Mouse (Mus musculus) gastrocnemius, adult 18-20 months (tissue): ENCODE results near the gene Tmem169. TPM values are rescaled to one million over a fixed set of nuclear protein-coding genes. Genes with fewer than 3 reads are reported as not detected.

Experiments used
- DNase-seq: peaks from one replicate; pipeline ENCODE4 v3.0.0; 2021; ENCODE audit warnings: low spot score
- total RNA-seq, 2 experiments: library from RNA; stranded (reverse); gene quantifications; 2 replicates each; pipeline ENCODE4 v1.2.3; 2021

Gene Tmem169
- total RNA-seq, 2 experiments from 2014 or later: 0.11 TPM; not detected in 1

- no peak for DNase-seq
Measured at GRCm38 (mm10) chr1:72284539-72284938, 370 bp downstream of the Tmem169 start.

- DNase-seq: no peak
Measured at GRCm38 (mm10) chr1:72286904-72287303, 2.7 kb downstream of the Tmem169 start.

- no peak for DNase-seq
Measured at GRCm38 (mm10) chr1:72287893-72288292, 3.7 kb downstream of the Tmem169 start.

GRCm38 (mm10) chr1:72288527-72289150, 4.5 kb downstream of the Tmem169 start:
- no peak for DNase-seq

- DNase-seq: no peak
Measured at GRCm38 (mm10) chr1:72290896-72291295, 6.7 kb downstream of the Tmem169 start.

- no peak for DNase-seq
Measured at GRCm38 (mm10) chr1:72291421-72291820, 7.3 kb downstream of the Tmem169 start.

- DNase-seq: no peak
Measured at GRCm38 (mm10) chr1:72291925-72292324, 7.8 kb downstream of the Tmem169 start.

GRCm38 (mm10) chr1:72293869-72294663, 9.9 kb downstream of the Tmem169 start:
- DNase-seq: no peak

- peak; percentile 40 for DNase-seq
Measured at GRCm38 (mm10) chr1:72295746-72296145, 11.6 kb downstream of the Tmem169 start.

- DNase-seq: no peak
Measured at GRCm38 (mm10) chr1:72301845-72302244, 17.7 kb downstream of the Tmem169 start.

- no peak for DNase-seq
Measured at GRCm38 (mm10) chr1:72306241-72306640, 22.1 kb downstream of the Tmem169 start.

- DNase-seq: peak; percentile 33
Measured at GRCm38 (mm10) chr1:72306679-72307181, 22.6 kb downstream of the Tmem169 start.

- DNase-seq: peak; percentile 93
Measured at GRCm38 (mm10) chr1:72307317-72307798, 23.2 kb downstream of the Tmem169 start, which contains the start of gene Xrcc5. Gene Xrcc5 (plus strand): TSS chr1:72307421.

- DNase-seq: no peak
Measured at GRCm38 (mm10) chr1:72308919-72309318, 24.8 kb downstream of the Tmem169 start.

- DNase-seq: peak; percentile 17
Measured at GRCm38 (mm10) chr1:72309744-72310424, 25.7 kb downstream of the Tmem169 start.

- DNase-seq: no peak
Measured at GRCm38 (mm10) chr1:72312701-72313398, 28.7 kb downstream of the Tmem169 start.

- DNase-seq: no peak
Measured at GRCm38 (mm10) chr1:72313399-72314039, 29.4 kb downstream of the Tmem169 start.

- DNase-seq: no peak
Measured at GRCm38 (mm10) chr1:72315447-72315846, 31.3 kb downstream of the Tmem169 start.

- no peak for DNase-seq
Measured at GRCm38 (mm10) chr1:72316409-72316808, 32.2 kb downstream of the Tmem169 start.

- DNase-seq: no peak
Measured at GRCm38 (mm10) chr1:72316901-72317300, 32.7 kb downstream of the Tmem169 start.

GRCm38 (mm10) chr1:72320759-72321158, 36.6 kb downstream of the Tmem169 start:
- DNase-seq: no peak
